Mouse (Mus musculus) spleen, postnatal 4 days (tissue): ENCODE data around the gene Il6st.

Experiments used
- DNase-seq, 2 experiments: peaks; one replicate each; pipeline ENCODE4 v3.0.0; 2022; ENCODE audit warnings: low spot score in 2 of 2

Gene Il6st

GRCm38 (mm10) chr13:112523346-112523970 lies 59.6 kb downstream of the Il6st start:
- DNase-seq: no peak

DNA sequence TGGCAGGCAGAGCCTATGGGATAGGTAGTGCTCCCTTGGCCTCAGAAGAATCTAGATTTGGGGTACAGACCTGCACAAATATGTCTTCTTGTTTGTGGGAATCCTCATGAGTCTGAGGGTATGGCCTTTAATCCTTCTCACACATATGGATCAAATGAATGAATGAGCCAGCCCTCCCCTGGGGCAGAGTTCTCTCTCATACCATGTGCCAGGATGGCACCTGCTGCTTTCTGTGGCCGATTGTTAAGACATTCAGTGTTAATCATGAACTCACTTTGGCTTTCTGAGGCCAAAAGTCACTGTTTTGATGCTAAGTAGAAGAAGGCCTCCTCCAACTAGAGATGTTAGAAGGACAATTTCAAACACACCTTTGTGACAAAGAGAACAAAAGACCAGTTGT lies 63.3 kb downstream of the Il6st start:
- no peak for DNase-seq

GRCm38 (mm10) chr13:112529893-112530292 lies 66.0 kb downstream of the Il6st start:
- peak; percentile 54 to 79 for DNase-seq

GRCm38 (mm10) chr13:112532235-112532634 lies 68.4 kb downstream of the Il6st start:
- no peak for DNase-seq

DNA sequence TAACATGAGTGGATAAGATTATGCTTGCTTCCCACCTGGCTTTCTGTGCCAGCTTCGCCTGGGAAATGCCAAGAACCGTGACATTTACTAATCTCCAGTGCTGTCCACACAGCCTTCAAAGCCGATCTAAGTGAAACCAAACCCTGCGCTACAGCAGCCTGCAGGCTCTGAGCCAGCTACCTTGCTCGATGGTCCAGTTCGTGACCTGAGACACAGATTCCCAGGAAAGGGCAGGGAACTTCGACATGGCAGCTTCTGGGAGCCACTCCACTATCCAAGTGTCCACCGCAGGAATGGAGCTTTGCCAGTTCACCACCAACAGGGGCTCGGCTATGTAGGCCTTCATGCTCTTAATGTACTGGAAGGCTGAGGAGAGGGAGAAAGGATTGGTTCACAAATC lies 69.7 kb downstream of the Il6st start:
- no peak for DNase-seq

- DNase-seq: no peak
Observed at GRCm38 (mm10) chr13:112536611-112537010, 72.7 kb downstream of the Il6st start.

DNA sequence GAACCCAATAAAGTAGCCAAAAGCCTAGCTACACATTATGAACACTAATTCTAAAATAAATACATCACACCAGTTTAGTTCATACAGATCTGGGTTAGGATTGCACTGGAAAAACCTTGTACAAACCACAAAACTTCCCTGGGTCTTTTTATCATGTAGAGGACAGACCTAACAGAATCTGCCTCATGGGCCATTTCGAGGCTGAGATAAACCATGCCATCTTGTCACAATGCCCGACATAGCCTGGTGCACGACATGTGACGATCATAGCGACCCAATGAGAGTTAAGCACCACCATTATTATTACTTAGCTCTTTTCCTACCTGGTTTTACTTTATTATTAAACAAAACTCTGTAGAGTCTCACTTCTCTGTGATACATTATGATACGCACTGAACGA lies 73.2 kb downstream of the Il6st start:
- DNase-seq: no peak

- no peak for DNase-seq
Observed at GRCm38 (mm10) chr13:112540616-112541015, 76.7 kb downstream of the Il6st start.

- no peak for DNase-seq
Observed at GRCm38 (mm10) chr13:112541223-112541975, 77.5 kb downstream of the Il6st start.

GRCm38 (mm10) chr13:112551641-112552548 lies 88.0 kb downstream of the Il6st start:
- DNase-seq: no peak

GRCm38 (mm10) chr13:112553304-112553703 lies 89.4 kb downstream of the Il6st start:
- no peak for DNase-seq

DNA sequence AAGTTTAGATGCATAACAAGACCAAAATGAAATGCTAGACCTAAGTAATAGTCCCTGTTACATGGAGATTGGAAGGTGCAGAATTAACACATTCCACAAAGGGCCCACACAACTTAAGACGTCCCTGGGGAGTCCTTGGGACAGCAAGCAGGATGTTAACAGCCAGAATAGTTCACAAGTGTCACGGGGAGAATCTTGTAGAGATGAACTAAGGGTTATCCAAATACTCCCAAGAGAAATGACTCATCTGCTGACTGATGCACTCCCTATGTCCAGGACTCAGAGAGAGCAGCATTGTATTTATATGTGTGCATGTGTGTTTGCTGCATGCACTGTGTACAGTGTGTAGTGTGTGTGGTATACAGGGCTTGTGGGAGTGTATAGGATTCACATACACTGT lies 92.6 kb downstream of the Il6st start:
- no peak for DNase-seq
